Mouse (Mus musculus) megakaryocyte, embryonic 14.5 days (primary cell): Measurements from ENCODE around the gene Fbxw5.

Source experiments
- FLI1 ChIP-seq: IDR thresholded peaks from 2 replicates; pipeline ENCODE4 v1.6.1; 2012; ENCODE audit warnings: low read length, inconsistent platforms, mixed read lengths
- GATA1 ChIP-seq: IDR thresholded peaks from 3 replicates; pipeline ENCODE4 v1.6.1; 2012; ENCODE audit warnings: mixed read lengths, low read length, inconsistent platforms, borderline replicate concordance

DNA sequence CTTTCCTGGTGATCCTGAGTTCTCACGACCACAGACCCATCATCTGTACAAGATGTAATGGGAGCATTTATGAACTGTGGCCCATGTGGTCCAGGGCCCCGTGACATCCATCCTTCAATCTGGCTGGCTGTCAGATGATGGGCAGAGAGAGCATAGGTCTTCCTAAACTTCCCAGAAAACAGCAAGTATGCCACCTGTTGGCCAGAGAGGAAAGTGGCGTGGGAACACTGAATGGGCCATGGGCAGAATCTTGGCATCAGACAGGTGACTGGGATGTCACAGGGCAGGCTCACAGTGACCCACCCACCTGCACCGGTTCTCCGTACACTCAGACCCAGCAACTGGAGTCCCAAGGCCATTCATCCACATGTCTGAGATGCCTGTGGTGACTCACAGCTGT lies 50.6 kb downstream of the Fbxw5 start:
- TF ChIP-seq GATA1 (no peak), FLI1 (no peak)
